Mouse (Mus musculus) mouse trophoblast stem cell (cell line): ENCODE results near the gene Chpt1.
"Not testable (repeated sequence)": the region's sequence is repeated elsewhere in the genome, so short reads cannot be mapped to it uniquely, and the experiment has no call there.

Source experiments
- in situ Hi-C, 2 experiments: fragments of 300-500 bp; cut with MseI, MboI; formaldehyde crosslinking; loops; 2 replicates in 1 of 2; 3 replicates in 1 of 2; pipeline ENCODE4 v1.15.1; 2025

The Chpt1 gene

DNA sequence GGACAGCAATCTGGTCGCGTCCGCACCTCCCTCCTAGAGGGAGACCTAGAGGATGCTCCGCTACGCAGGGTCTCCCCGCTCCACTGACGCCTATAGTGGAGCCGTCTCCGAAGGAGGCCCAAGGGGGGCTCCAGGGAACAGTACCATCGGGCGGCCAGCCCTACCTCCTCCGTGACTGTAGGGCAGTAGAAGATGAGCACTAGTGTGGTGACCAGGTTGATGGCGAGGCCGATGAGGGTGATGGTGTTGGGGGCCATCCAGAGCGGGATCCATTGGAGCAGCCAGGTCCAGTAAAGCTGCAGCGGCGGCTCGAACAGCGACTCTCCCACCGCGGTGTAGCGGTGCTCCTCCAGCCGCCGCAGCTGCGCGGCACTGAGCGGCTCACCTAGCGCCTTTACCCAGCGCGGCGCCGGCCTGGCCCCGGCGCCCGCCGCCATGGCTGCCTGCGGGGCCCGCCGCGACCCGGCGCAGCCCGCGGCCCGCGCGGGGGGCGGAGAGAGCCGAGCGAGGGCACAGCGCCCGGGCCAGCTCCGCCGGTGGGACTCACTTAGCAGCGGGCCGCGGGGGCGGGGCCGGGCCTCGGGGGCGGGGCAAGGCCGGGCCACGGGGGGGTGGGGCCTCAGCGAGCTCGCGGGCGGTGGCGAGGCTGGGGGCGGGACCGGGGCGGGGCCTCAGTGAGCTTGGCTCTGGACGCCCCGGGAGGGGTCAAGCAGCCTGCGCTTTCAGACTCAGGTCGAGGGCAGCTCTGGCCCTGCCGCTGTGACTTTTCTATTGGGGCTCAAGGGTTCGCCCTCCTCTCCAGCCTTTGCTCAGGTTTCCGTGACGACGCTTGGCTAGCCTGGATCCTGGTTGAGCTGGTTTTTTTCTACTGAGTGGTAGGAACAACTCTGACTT lies at the start of gene Chpt1:
Gene Chpt1, minus strand, starts transcription at position 653 of the 894 bp plus-strand sequence.
- in situ Hi-C loops: no loop called here

DNA sequence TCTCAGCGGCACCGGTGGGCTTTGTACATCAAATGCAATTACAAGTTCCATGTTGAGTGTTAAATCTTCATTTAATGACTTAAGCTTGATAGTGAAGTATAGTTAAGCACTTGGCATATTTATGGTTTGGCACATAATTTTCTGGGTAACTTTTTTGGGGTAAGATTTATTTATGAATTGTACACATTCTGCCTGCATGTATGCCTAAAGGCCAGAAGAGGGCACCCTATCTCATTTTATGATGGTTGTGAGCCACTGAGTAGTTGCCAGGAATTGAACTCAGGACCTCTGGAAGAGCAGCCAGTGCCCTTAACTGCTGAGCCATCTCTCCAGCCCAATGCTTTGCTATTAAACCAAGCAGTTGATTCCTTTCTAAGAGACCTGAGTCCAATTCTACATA lies 48.9 kb upstream of the Chpt1 start:
- in situ Hi-C loops: loop anchor here (5.0 to 10.0 kb wide), 2 partner anchors 172 to 175 kb away; no protein-coding TSS in a partner anchor

DNA sequence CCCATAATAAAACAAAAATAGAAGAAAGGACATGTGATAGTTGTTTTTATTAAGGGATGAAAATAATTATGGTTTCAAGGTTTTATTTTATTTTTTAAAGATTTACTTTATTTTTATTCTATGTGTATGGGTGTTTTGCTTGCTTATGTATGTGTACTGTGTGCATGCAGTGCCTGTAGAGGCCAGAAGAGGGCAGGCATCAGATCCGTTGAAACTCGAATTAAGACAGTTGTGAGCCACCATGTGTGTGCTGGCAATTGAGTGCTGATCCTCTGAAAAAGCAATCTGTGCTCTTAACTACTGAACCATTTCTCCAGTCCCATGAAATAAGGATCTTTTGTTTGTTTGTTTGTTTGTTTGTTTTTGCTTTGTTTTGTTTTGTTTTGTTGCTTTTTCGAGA lies 46.4 kb upstream of the Chpt1 start:
- in situ Hi-C loops: loop anchor here (5.0 to 10.0 kb wide), 2 partner anchors 175 to 177 kb away; no protein-coding TSS in a partner anchor

DNA sequence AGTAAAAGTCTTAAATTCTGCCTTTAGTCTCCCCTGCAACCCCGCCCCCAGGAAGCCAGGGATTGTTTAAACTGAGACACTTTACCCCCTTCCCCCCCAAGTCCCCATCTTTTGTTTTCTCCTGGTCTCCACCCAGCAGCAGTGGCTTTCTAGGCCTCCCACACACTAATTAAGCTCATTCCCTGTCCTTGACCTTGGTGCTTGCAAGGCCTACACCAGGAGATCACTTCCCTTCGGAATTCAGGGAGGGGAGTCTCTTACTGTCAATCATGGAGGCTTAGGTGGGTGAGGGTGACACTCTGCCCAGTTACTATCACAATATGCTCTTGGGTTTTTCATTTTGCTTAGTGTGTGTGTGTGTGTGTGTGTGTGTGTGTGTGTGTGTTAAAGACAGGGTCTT lies 43.8 kb upstream of the Chpt1 start:
- in situ Hi-C loops: no loop called here

DNA sequence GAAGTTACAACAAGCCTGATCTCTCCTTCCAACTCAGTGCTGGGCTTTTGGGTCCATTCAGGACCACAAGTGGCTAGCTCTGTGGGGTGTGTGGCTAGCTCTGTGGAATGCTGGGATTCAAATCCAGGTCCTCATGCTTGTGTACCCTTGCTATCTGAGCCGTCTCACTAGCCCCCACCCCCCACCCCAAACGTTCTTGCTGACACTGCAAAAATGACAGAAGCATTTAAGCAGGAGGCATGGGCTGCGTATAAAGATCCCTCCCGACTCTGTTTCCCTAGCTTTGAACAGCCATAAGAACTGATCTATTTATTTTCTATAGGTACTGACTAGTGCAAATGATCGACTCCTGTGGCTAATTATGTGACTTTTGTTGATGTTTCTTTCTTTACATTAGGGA lies 26.8 kb upstream of the Chpt1 start:
- in situ Hi-C loops: no loop called here

DNA sequence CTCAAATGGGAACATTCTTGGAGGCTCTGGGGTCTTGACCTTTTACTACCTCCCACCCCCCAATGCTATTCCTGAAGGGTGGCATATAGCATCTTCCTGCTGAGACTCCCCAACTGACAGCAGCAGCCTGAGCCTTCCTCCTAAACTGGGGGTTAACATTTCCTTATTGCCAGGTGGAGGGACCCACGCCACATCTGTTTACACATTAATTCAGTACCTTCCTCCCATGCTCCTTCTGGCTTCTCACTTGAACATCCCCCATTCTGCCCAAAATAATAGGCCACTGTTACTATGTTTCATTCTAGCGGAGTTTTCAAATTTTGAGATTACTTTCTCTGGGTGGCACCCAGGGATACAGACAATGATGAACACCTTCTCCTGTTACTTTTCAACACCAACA lies 20.1 kb upstream of the Chpt1 start:
- in situ Hi-C loops: no loop called here

DNA sequence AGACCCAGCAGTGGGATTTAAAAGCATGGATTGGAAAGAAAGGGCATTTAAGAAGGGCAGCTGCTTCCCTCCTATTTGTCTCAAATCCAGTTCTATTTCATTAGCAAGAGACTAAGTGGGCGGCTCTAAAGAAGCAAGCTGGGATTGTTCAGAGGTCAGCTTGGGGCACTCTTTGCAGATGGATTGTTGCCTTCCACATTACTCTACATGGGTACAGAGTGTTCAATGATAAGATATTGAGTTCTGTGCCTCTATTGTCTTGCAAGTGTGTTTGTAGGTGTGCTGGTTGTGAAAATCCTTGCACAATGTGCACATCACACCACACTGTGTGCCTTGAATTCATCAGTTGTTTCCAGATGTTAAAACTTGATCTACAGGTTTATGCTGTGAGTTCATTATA lies 19.3 kb upstream of the Chpt1 start:
- in situ Hi-C loops: no loop called here

DNA sequence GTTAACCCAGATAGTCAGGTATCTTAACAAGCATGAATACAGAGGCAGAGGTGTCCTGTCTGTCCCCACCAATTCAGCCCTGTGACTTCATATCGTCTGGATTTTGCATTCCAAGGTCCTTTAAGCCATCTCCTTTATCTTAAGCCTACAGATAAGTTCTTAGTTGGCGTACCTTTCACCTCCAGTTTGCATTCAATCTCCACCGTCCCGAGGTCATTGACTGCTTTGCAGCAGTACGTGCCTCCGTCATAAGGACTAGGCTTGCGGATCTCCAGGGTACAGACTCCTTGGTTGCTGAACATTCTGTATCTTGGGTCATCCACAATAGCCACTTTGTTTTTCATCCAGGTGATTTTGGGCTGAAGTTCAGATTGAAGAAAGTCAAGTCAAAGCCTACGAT lies 18.9 kb upstream of the Chpt1 start:
- in situ Hi-C loops: no loop called here

DNA sequence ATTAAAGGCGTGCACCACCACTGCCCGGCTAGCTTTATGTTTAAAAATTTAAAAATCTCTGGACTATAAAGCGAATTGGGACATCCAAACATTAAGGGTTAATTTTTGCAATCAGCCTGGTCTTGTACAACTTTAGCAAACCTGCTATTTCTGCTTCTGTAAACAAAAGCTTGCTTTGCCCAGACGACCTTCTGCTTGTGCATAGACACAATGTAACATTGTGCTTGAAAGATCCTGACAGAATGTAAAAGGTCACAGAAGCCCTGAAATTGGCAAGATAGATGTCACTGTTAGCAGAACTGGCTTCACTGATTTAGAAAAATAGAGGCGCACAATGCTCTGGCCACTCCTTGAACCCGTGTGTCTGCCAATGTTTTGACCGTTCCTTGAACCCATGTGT lies 11.2 kb upstream of the Chpt1 start:
- in situ Hi-C loops: not testable (repeated sequence)

DNA sequence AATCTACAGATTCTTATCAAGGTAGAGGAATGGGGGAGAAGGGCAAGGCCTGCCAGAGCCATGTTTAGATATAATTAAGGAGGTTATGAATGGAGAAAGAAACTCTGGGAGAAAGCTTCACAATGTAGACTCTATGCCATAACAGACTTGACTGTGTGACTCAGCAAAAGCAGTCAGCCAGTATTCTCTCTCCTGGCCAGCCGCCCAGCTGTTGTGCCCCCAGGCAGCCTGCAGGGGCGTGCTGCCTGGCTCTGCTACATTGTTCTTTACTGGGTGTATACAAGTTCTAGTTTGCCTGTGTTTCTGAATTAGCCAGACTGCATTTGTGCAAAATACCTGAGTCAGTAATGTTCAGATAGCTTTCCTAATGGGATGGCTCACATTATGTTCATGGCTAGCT lies 10.6 kb upstream of the Chpt1 start:
- in situ Hi-C loops: no loop called here

DNA sequence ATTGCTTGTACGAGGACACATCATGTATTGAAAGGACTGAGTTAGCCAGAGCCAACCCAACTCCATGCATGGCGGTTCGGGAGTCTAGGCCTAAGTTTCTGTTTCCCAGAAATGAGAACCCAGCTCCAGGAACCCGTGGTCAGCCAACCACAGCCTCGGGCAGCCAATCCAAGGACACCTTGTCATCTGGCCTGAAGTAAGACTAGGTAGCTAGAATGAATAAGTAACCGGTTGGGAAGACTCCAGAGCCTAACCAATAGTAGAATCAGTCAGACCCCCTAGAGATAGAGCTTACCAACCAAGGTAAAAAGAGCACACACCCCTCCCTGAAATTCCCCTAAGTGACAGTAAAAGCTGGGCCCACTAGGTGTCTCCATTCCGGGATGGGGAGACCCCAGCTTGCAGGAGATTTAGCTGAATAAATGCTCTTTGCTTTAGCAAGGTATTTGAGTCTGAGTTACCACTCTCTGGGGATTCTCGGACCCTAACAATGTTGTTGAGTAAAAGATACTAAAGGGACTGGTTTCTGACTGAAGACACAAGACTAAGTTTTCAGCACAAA lies 9.8 kb upstream of the Chpt1 start:
- in situ Hi-C loops: no loop called here

DNA sequence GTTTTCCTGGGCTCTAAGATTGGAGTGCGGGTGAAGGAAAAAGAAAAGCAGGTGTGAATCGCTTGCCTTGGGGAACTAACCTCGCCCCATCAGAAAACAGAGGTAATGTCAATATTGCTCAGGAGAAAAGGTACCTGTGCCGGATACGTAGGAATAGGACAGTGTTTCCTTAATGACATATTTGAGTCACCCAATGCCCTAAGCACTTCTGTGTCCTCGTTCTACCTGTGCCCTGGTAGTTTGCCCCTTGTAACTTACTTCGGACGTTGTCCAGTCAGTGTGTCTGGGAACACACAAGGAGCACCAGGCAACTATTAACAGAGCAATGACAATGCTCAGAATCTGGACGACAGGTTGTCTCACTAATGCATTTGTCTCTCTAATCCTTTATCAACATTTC lies 7.5 kb upstream of the Chpt1 start:
- in situ Hi-C loops: no loop called here

DNA sequence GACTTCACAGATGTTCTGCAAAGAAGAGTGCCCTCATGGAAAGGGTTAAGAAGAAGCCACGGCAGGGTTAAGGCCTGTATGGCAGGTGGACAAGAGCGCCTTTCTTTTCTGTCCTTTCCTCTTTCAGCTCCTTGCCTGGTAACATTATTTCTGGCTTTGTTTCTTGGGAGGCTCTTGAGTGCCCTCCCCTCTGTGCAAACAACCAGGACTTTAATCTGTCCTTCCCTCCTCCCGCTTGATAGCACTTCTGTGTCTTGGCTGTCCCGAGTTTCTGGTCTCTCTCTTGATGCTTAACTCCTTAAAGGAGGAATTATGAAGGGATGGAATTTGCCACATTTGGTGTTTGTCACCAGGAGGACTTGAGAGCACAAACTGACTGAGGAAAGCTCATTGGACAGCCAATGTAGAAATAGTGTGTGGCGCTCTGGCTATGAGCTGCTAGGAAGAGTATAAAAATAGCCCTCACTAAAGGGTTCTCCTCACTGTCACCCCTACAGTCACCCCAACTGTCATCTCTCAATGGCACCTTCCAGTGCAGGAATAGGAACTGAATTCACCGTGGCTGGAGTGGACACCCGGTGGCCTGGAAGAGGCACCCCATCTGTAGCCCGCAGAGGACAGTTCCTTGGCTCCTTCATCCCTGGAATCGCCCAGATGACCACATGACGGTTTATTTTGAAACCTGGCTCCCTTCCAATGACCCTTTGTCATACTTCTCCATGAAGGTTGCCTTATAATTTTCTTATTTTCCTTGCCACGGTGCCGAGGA lies 6.8 kb upstream of the Chpt1 start:
- in situ Hi-C loops: no loop called here

DNA sequence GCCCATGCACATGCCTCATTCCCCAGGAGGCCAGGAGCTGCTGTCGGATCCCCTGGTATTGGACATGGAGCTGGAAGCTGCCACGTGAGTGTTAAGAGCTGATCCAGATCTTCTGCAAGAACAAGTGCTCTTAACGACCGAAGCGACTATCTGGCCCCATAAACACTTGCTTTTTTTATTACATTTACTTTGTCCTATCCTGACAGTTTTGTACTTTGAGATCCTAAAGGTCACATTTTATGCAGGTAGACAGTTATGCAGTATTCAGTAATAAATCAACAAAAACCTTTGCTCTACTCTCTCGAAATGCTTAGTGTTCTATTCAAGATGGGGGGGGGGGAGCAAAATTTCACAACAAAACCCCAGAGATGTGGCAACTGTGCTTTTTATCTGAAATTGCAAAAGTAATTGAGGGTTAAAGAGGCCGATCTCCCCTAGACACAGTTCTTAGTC lies 3.8 kb upstream of the Chpt1 start:
- in situ Hi-C loops: no loop called here

DNA sequence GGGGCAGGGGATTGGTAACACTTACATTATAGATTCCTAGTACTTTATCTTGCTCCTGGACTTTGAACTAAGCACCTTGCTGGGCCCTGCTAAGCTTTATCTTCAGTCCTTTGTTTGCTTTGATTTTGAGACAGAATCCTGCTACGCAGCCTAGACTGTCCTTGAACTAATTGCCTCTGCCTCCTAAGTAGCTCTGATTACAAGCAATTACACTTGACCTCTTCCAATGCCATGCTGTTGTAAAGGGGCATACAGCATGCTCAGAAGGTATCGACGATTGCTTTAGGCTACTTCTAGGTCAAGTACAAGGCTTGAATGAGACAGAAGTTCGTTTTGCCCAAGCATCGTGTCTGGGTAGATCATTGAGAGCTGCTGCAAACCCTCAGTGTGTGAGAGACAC lies 1.4 kb upstream of the Chpt1 start:
- in situ Hi-C loops: no loop called here

DNA sequence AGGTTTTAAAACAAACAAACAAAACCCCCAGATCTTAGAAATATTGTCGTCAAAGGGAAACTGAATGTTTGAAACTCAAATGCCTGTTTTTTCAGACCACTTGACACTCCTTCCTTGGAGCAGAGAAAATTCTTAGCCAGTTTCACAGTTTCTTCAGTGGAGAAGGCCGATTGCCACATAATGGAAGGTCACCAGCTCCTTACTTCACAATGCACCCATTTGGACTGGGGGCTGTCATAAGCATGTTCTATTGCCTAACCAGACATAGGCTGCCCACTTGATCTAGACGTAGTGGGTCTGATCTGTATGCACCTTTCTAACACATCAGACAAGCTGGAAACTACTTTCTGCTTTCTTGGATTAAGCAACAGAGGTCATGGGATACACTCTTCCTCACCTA lies 608 bp upstream of the Chpt1 start:
- in situ Hi-C loops: no loop called here

DNA sequence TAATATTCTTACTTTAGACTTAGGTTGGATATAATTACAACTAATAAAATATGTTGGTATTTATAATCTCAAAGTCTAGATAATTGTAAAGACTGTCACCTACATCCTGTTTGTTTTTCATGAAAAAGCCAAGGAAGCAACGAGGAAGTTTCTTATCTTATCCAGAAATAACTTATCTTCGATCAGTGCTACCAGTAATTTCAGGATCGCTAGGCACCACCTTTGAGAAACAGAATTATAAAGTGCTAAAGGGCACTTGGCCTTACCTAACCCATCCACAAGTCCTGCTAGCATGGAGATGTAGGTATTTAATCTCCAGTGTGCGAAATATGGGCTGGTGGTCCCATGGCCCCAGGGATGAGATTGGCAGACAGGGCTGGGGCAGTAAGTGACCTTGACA lies 954 bp downstream of the Chpt1 start:
- in situ Hi-C loops: no loop called here

DNA sequence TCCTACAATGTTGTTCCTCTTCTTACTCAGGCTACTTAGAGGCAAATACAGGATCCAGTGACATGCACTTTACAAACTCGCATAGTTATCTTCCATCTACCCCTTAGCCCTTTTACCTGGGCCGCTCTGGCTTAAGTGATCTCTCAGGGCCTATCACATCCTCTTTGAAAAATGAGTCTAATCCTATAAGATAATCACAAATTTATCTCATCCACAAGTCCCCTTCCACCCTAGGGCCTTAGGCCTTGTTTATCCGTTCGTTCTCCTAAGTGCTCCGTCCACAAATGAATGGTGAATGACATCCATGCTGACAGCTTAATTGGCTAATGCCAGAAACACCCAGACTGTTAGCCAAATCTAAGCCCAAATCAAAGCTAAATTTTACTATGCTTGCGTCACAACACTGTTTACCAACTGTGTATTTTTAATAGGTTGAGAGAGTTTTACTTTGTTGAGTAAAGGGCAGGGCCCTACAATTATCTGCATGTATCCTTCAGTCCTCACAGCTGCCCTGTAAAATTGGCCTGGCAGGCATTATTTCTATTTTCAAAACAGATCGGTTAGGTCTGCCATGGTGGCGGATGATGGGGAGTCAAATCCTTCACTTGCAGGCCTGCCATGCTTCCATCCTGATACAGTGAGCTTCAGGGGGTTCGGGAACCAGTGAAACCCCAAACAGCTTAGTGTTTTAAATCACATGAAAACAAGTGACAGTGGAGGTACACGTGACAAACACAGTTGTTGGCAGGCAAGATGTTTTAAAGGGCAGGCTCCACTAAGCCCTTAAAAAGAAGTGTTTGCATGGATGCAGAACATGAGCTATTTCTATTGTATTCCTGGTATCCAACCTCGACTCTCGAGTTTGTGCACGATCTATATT lies 1.7 kb downstream of the Chpt1 start:
- in situ Hi-C loops: no loop called here

DNA sequence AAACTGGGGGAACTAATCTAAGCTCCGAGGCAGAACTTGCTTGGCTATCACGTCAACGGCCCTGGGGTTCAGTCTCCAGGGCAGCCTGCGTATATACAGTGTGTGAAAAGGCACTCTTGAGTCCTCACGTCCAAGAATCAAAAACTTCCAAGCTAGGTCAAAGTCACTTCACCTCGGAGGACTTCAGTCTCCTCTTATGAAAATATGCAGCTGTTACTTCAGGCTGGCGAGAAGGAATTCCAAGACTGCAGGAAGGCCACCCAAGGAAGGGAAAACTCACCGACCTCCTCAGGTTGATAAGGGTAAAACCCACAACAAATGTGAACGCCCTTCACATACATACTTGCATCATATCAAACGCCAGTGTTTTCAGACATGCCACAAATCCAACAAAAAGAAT lies 2.5 kb downstream of the Chpt1 start:
- in situ Hi-C loops: no loop called here

DNA sequence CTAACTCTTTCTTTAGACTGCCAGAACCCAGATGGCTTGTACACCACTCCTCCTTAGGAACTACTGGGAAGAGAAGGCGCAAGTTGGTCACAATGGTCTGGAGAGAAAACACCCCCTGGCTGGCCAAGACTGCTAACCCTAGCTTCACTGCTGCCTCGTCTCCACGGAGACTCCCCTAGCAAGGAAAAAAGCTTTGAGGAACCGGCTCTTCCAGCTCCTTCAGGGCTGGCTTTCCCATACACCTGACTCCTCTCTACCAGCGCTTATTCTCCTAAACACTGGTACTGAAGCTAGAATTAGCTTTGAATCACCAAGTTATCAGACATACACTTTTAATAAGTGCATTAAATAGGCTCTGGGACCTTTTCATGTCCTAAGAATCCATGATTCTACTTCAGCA lies 3.9 kb downstream of the Chpt1 start:
- in situ Hi-C loops: no loop called here

DNA sequence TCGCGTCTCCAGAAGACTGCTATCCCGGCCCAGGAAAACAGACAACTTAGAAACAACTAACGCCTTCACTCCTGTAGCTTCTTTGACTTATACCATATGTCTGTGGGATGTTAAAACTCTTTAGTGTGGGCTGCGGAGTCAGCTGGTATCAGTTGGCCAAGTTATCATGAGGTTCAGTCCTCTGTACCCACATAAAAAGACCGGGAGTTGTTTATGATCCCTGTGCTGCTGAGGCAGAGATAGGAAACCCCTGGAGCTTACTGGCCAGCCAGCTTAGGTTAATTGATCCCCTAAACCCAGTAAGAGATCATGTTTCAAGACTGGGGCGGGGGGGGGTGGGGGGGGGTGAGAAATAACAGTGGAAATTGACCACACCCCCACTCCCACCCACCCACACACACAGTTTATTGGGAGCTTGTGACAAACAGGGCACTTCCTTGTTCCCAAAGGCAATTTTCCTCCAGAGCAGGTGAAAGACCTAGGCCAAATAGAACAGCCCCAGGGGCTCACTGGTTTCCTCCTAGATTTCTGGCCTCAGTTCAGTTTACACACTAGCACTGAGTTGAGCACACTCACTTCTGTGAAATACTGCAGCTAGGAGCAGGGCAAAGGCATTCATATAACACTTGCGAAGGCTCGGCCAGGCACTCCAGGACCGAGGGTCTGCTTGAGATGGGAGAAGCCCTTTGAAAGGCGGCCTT lies 6.9 kb downstream of the Chpt1 start:
- in situ Hi-C loops: no loop called here
